Mouse (Mus musculus) fibroblast of lung, adult 2 months (primary cell): ENCODE results near the gene Spns2.
"Not testable (repeated sequence)": the region's sequence is repeated elsewhere in the genome, so short reads cannot be mapped to it uniquely, and the experiment has no call there.

ENCODE experiments used
- DNase-seq: peaks from one replicate; pipeline ENCODE4 v3.0.0-alpha.2; 2011; ENCODE audit warnings: low read depth

Spns2 gene

GRCm38 (mm10) chr11:72471381-72471780 is 18.3 kb downstream of the Spns2 start:
- DNase-seq: no peak

GRCm38 (mm10) chr11:72470004-72470403 is 19.7 kb downstream of the Spns2 start:
- DNase-seq: no peak

GRCm38 (mm10) chr11:72469217-72469616 is 20.5 kb downstream of the Spns2 start:
- no peak for DNase-seq

- DNase-seq: no peak
Observed at GRCm38 (mm10) chr11:72468525-72468924, 21.2 kb downstream of the Spns2 start.

- DNase-seq: no peak
Observed at GRCm38 (mm10) chr11:72466694-72467507, 22.8 kb downstream of the Spns2 start.

GRCm38 (mm10) chr11:72465978-72466693 is 23.6 kb downstream of the Spns2 start:
- DNase-seq: no peak

- no peak for DNase-seq
Observed at GRCm38 (mm10) chr11:72464821-72465220, 24.9 kb downstream of the Spns2 start.

- DNase-seq: no peak
Observed at GRCm38 (mm10) chr11:72461500-72461981, 28.2 kb downstream of the Spns2 start.

- DNase-seq: no peak
Observed at GRCm38 (mm10) chr11:72458502-72458901, 31.2 kb downstream of the Spns2 start.

- DNase-seq: no peak
Observed at GRCm38 (mm10) chr11:72457995-72458496, 31.7 kb downstream of the Spns2 start.

GRCm38 (mm10) chr11:72455694-72456093 is 34.0 kb downstream of the Spns2 start:
- DNase-seq: no peak

GRCm38 (mm10) chr11:72453105-72453953 is 36.4 kb downstream of the Spns2 start:
- no peak for DNase-seq

GRCm38 (mm10) chr11:72452140-72452665 is 37.5 kb downstream of the Spns2 start:
- no peak for DNase-seq

- no peak for DNase-seq
Observed at GRCm38 (mm10) chr11:72447475-72447874, 42.2 kb downstream of the Spns2 start.

- DNase-seq: no peak
Observed at GRCm38 (mm10) chr11:72446311-72447105, 43.2 kb downstream of the Spns2 start.

GRCm38 (mm10) chr11:72440965-72441664 is 48.6 kb downstream of the Spns2 start, which contains the start of gene Mybbp1a:
Gene Mybbp1a (plus strand): TSS chr11:72441355.
- DNase-seq: peak; percentile 90

GRCm38 (mm10) chr11:72440597-72440964 is 49.1 kb downstream of the Spns2 start:
- DNase-seq: not testable (repeated sequence)

- DNase-seq: no peak
Observed at GRCm38 (mm10) chr11:72438411-72438810, 51.3 kb downstream of the Spns2 start.

GRCm38 (mm10) chr11:72436756-72437650 is 52.7 kb downstream of the Spns2 start:
- no peak for DNase-seq
